Mouse (Mus musculus): ENCODE results near the gene Olfr984. TPM values are rescaled to one million over a fixed set of nuclear protein-coding genes. Genes with fewer than 3 reads are reported as not detected.

The Olfr984 gene
- polyA plus RNA-seq (2012): not detected in 2 replicates

GRCm38 (mm10) chr9:40114106-40114505, at the start of gene Olfr984:
Gene Olfr984 (minus strand): TSS chr9:40114206.
- Histone ChIP-seq H3K4me1 (ENCODE audit: control insufficient read depth) (no peaks in the 10 kb centered on the region), H3K36me3 (ENCODE audit: control insufficient read depth) (no peaks in the 10 kb centered on the region)
- TF ChIP-seq TAL1 (IDR thresholded peaks at IDR 0.05; ENCODE audit: low read length) (no peak), GATA1 (IDR thresholded peaks at IDR 0.05; ENCODE audit: low read length) (no peak)

GRCm38 (mm10) chr9:40155118-40155644, 41.2 kb upstream of the Olfr984 start:
- no peaks in the 10 kb centered on the region for H3K4me1 ChIP-seq (ENCODE audit: control insufficient read depth)
- no peak overlapping the region for H3K4me3 ChIP-seq (replicated peaks)
- H3K36me3 ChIP-seq (ENCODE audit: control insufficient read depth): no peaks in the 10 kb centered on the region
- H3K9me3 ChIP-seq (ENCODE audit: control insufficient read depth, low read length): no peaks in the 10 kb centered on the region
- no peaks in the 10 kb centered on the region for H3K27me3 ChIP-seq (ENCODE audit: control insufficient read depth)
- TF ChIP-seq GATA1 (IDR thresholded peaks at IDR 0.05; ENCODE audit: low read length) (no peak), TAL1 (IDR thresholded peaks at IDR 0.05; ENCODE audit: low read length) (no peak)

More at GRCm38 (mm10) chr9:40114106-40114505, at the start of gene Olfr984:
- Histone ChIP-seq H3K27me3 (ENCODE audit: control insufficient read depth) (no peaks in the 10 kb centered on the region), H3K9me3 (ENCODE audit: control insufficient read depth, low read length) (no peaks in the 10 kb centered on the region), H3K4me3 (replicated peaks) (no peak within 1 kb of the TSS)

GRCm38 (mm10) chr9:40141544-40141943, 27.5 kb upstream of the Olfr984 start:
- Histone ChIP-seq H3K4me3 (replicated peaks) (no peak overlapping the region), H3K9me3 (ENCODE audit: control insufficient read depth, low read length) (no peaks in the 10 kb centered on the region), H3K36me3 (ENCODE audit: control insufficient read depth) (no peaks in the 10 kb centered on the region), H3K27me3 (ENCODE audit: control insufficient read depth) (no peaks in the 10 kb centered on the region), H3K4me1 (ENCODE audit: control insufficient read depth) (no peaks in the 10 kb centered on the region)
- TF ChIP-seq GATA1 (IDR thresholded peaks at IDR 0.05; ENCODE audit: low read length) (no peak), TAL1 (IDR thresholded peaks at IDR 0.05; ENCODE audit: low read length) (no peak)

- no peaks in the 10 kb centered on the region for H3K4me1 ChIP-seq (ENCODE audit: control insufficient read depth)
- H3K4me3 ChIP-seq (replicated peaks): no peak overlapping the region
- H3K36me3 ChIP-seq (ENCODE audit: control insufficient read depth): no peaks in the 10 kb centered on the region
- no peaks in the 10 kb centered on the region for H3K27me3 ChIP-seq (ENCODE audit: control insufficient read depth)
- TF ChIP-seq TAL1 (IDR thresholded peaks at IDR 0.05; ENCODE audit: low read length) (no peak), GATA1 (IDR thresholded peaks at IDR 0.05; ENCODE audit: low read length) (no peak)
- H3K9me3 ChIP-seq (ENCODE audit: control insufficient read depth, low read length): no peaks in the 10 kb centered on the region
Observed at GRCm38 (mm10) chr9:40139484-40139883, 25.5 kb upstream of the Olfr984 start.

- no peak for TF ChIP-seq TAL1 (IDR thresholded peaks at IDR 0.05; ENCODE audit: low read length)
- H3K27me3 ChIP-seq (ENCODE audit: control insufficient read depth): no peaks in the 10 kb centered on the region
- no peaks in the 10 kb centered on the region for H3K36me3 ChIP-seq (ENCODE audit: control insufficient read depth)
- H3K9me3 ChIP-seq (ENCODE audit: control insufficient read depth, low read length): no peaks in the 10 kb centered on the region
- no peaks in the 10 kb centered on the region for H3K4me1 ChIP-seq (ENCODE audit: control insufficient read depth)
- H3K4me3 ChIP-seq (replicated peaks): no peak overlapping the region
Observed at GRCm38 (mm10) chr9:40136987-40137688, 23.1 kb upstream of the Olfr984 start.

- H3K4me3 ChIP-seq (replicated peaks): no peak overlapping the region
- no peaks in the 10 kb centered on the region for H3K27me3 ChIP-seq (ENCODE audit: control insufficient read depth)
- TF ChIP-seq TAL1 (IDR thresholded peaks at IDR 0.05; ENCODE audit: low read length) (no peak), GATA1 (IDR thresholded peaks at IDR 0.05; ENCODE audit: low read length) (no peak)
- H3K9me3 ChIP-seq (ENCODE audit: control insufficient read depth, low read length): no peaks in the 10 kb centered on the region
- no peaks in the 10 kb centered on the region for H3K36me3 ChIP-seq (ENCODE audit: control insufficient read depth)
- no peaks in the 10 kb centered on the region for H3K4me1 ChIP-seq (ENCODE audit: control insufficient read depth)
Observed at GRCm38 (mm10) chr9:40130556-40130955, 16.6 kb upstream of the Olfr984 start.

GRCm38 (mm10) chr9:40130084-40130483, 16.1 kb upstream of the Olfr984 start, which contains the start of gene Olfr985:
Gene Olfr985 (minus strand): TSS chr9:40130184.
- TF ChIP-seq GATA1 (IDR thresholded peaks at IDR 0.05; ENCODE audit: low read length) (no peak), TAL1 (IDR thresholded peaks at IDR 0.05; ENCODE audit: low read length) (no peak)
- no peak within 1 kb of the TSS for H3K4me3 ChIP-seq (replicated peaks)
- H3K27me3 ChIP-seq (ENCODE audit: control insufficient read depth): no peaks in the 10 kb centered on the region
- H3K36me3 ChIP-seq (ENCODE audit: control insufficient read depth): no peaks in the 10 kb centered on the region
- no peaks in the 10 kb centered on the region for H3K9me3 ChIP-seq (ENCODE audit: control insufficient read depth, low read length)
- H3K4me1 ChIP-seq (ENCODE audit: control insufficient read depth): no peaks in the 10 kb centered on the region

GRCm38 (mm10) chr9:40117287-40117659, 3.3 kb upstream of the Olfr984 start:
- TF ChIP-seq TAL1 (IDR thresholded peaks at IDR 0.05; ENCODE audit: low read length) (no peak), GATA1 (IDR thresholded peaks at IDR 0.05; ENCODE audit: low read length) (no peak)
- no peaks in the 10 kb centered on the region for H3K36me3 ChIP-seq (ENCODE audit: control insufficient read depth)
- no peak overlapping the region for H3K4me3 ChIP-seq (replicated peaks)
- no peaks in the 10 kb centered on the region for H3K27me3 ChIP-seq (ENCODE audit: control insufficient read depth)
- no peaks in the 10 kb centered on the region for H3K9me3 ChIP-seq (ENCODE audit: control insufficient read depth, low read length)
- no peaks in the 10 kb centered on the region for H3K4me1 ChIP-seq (ENCODE audit: control insufficient read depth)

GRCm38 (mm10) chr9:40116645-40117286, 2.8 kb upstream of the Olfr984 start:
- Histone ChIP-seq H3K4me3 (replicated peaks) (no peak overlapping the region), H3K4me1 (ENCODE audit: control insufficient read depth) (no peaks in the 10 kb centered on the region), H3K36me3 (ENCODE audit: control insufficient read depth) (no peaks in the 10 kb centered on the region), H3K9me3 (ENCODE audit: control insufficient read depth, low read length) (no peaks in the 10 kb centered on the region), H3K27me3 (ENCODE audit: control insufficient read depth) (no peaks in the 10 kb centered on the region)
- TF ChIP-seq GATA1 (IDR thresholded peaks at IDR 0.05; ENCODE audit: low read length) (no peak), TAL1 (IDR thresholded peaks at IDR 0.05; ENCODE audit: low read length) (no peak)
